Mouse (Mus musculus) lung, postnatal 0 days (tissue): ENCODE data around the gene Sh3bgrl3. TPM values are rescaled to one million over a fixed set of nuclear protein-coding genes. Genes with fewer than 3 reads are reported as not detected.
A peak's percentile ranks its signal among the peaks of the same experiment; 100 is the strongest.

Experiments
- ATAC-seq: fragments of 200-750 bp; cut with Nextera tagmentation; 2 replicates; pipeline ENCODE4 v1.8.0; 2017; ENCODE audit warnings: moderate library complexity
- DNase-seq: peaks from one replicate; pipeline ENCODE4 v3.0.0-alpha.2; 2016; ENCODE audit warnings: low spot score
- H3K27ac ChIP-seq: fragments of 300-500 bp; sonication (generic); 2 replicates; pipeline ENCODE4 v1.5.1; 2014; ENCODE audit warnings: antibody characterized with exemption, mild to moderate bottlenecking, low read length, mixed read lengths
- H3K27me3 ChIP-seq: fragments of 300-500 bp; sonication (generic); replicated peaks from 2 replicates; pipeline ENCODE4 v1.6.1; 2014; ENCODE audit warnings: low read length, mixed read lengths; ENCODE audit not compliant: insufficient read depth
- H3K36me3 ChIP-seq: fragments of 300-500 bp; sonication (generic); 2 replicates; pipeline ENCODE4 v1.6.1; 2014; ENCODE audit warnings: low read length, mixed read lengths; ENCODE audit not compliant: insufficient read depth
- H3K4me1 ChIP-seq: fragments of 300-500 bp; sonication (generic); 2 replicates; pipeline ENCODE4 v1.6.1; 2014; ENCODE audit warnings: antibody characterized with exemption, low read depth, low read length, mixed read lengths; ENCODE audit not compliant: insufficient read depth
- H3K4me2 ChIP-seq: fragments of 300-500 bp; sonication (generic); replicated peaks from 2 replicates; pipeline ENCODE4 v1.6.1; 2014; ENCODE audit warnings: low read depth, mild to moderate bottlenecking, low read length, moderate library complexity, mixed read lengths
- H3K4me3 ChIP-seq: fragments of 300-500 bp; sonication (generic); 2 replicates; pipeline ENCODE4 v1.5.1; 2014; ENCODE audit warnings: low read depth, low read length
- H3K9ac ChIP-seq: fragments of 300-500 bp; sonication (generic); replicated peaks from 2 replicates; pipeline ENCODE4 v1.6.1; 2014; ENCODE audit warnings: low read depth, mild to moderate bottlenecking
- H3K9me3 ChIP-seq: fragments of 300-500 bp; sonication (generic); 2 replicates; pipeline ENCODE4 v1.6.1; 2016; ENCODE audit warnings: low read length, mixed read lengths
- CTCF ChIP-seq: IDR thresholded peaks from 2 replicates; pipeline ENCODE4 v1.5.1; 2016; ENCODE audit warnings: antibody characterized with exemption, mild to moderate bottlenecking
- EP300 ChIP-seq: IDR thresholded peaks from 2 replicates; pipeline ENCODE4 v1.6.1; 2016; ENCODE audit warnings: antibody characterized with exemption, mild to moderate bottlenecking, control low read depth
- WGBS: fragments of 180-500 bp; shearing (Covaris S2); extraction: QIAGEN DNeasy Blood & Tissue Kit; methylation state at CpG from one replicate; pipeline ENCODE4 v1.1.7; 2014; 5-methylcytosine and 5-hydroxymethylcytosine counted together
- polyA plus RNA-seq: library from polyadenylated mRNA; unstranded; fragments of >200 nt; fragmentation: Nextera tagmentation; extraction: Ambion mirVana; gene quantifications from 2 replicates; pipeline ENCODE4 v1.2.1, GENCODE M21; 2015

Sh3bgrl3 gene
- polyA plus RNA-seq, 1 experiment from 2014 or later, result 513 TPM

- no peak overlapping the region for H3K4me2 ChIP-seq
- DNase-seq, result peak; percentile 63
- ATAC-seq, result peak; percentile 18; the same call in 1 of the 2 replicates
- H3K4me3 ChIP-seq, result no peak overlapping the region
- no peaks in the 10 kb centered on the region for H3K27me3 ChIP-seq
- no peak overlapping the region for H3K9ac ChIP-seq
- no peak overlapping the region for H3K27ac ChIP-seq
- no peak for TF ChIP-seq EP300
- TF ChIP-seq CTCF, result no peak
- H3K36me3 ChIP-seq, result no peaks in the 10 kb centered on the region
- H3K4me1 ChIP-seq, result no peaks in the 10 kb centered on the region
- H3K9me3 ChIP-seq, result no peaks in the 10 kb centered on the region
- WGBS, result 25% methylated on average over 8 of the region's 8 CpGs
Observed at GRCm38 (mm10) chr4:134098628-134099027, 30.0 kb downstream of the Sh3bgrl3 start.

GRCm38 (mm10) chr4:134097015-134097608 lies 31.5 kb downstream of the Sh3bgrl3 start:
- H3K27me3 ChIP-seq, result no peaks in the 10 kb centered on the region
- no peak overlapping the region for H3K4me2 ChIP-seq
- ATAC-seq (no peak), DNase-seq (peak; percentile 29)
- no peaks in the 10 kb centered on the region for H3K4me1 ChIP-seq
- no peak overlapping the region for H3K9ac ChIP-seq
- no peak for TF ChIP-seq EP300
- no peak for TF ChIP-seq CTCF
- 61% methylated on average over 5 of the region's 5 CpGs for WGBS
- H3K27ac ChIP-seq, result no peak overlapping the region
- no peaks in the 10 kb centered on the region for H3K36me3 ChIP-seq
- no peak overlapping the region for H3K4me3 ChIP-seq
- no peaks in the 10 kb centered on the region for H3K9me3 ChIP-seq

GRCm38 (mm10) chr4:134096120-134096519 lies 32.5 kb downstream of the Sh3bgrl3 start:
- no peaks in the 10 kb centered on the region for H3K9me3 ChIP-seq
- no peak for TF ChIP-seq EP300
- no peak for TF ChIP-seq CTCF
- DNase-seq (no peak), ATAC-seq (no peak)
- H3K4me2 ChIP-seq, result no peak overlapping the region
- 80% methylated on average over 3 of the region's 3 CpGs for WGBS
- no peaks in the 10 kb centered on the region for H3K27me3 ChIP-seq
- H3K36me3 ChIP-seq, result no peaks in the 10 kb centered on the region
- no peaks in the 10 kb centered on the region for H3K4me1 ChIP-seq
- H3K4me3 ChIP-seq, result no peak overlapping the region
- no peak overlapping the region for H3K9ac ChIP-seq
- no peak overlapping the region for H3K27ac ChIP-seq

- TF ChIP-seq EP300 (no peak), CTCF (no peak)
- DNase-seq (peak; percentile 52), ATAC-seq (no peak)
- H3K36me3 ChIP-seq, result no peaks in the 10 kb centered on the region
- H3K4me2 ChIP-seq, result no peak within 1 kb of the TSS
- no peak within 1 kb of the TSS for H3K4me3 ChIP-seq
- H3K4me1 ChIP-seq, result no peaks in the 10 kb centered on the region
- H3K27ac ChIP-seq, result 0 out of 2 replicates have a peak within 1 kb of the TSS, but pooled peaks have one; percentile 20
- H3K27me3 ChIP-seq, result no peaks in the 10 kb centered on the region
- no peaks in the 10 kb centered on the region for H3K9me3 ChIP-seq
- 66% methylated on average over 3 of the region's 3 CpGs for WGBS
- no peak within 1 kb of the TSS for H3K9ac ChIP-seq
Observed at GRCm38 (mm10) chr4:134094923-134095547, 33.6 kb downstream of the Sh3bgrl3 start, which contains the start of gene Cd52. TSS of gene Cd52 (minus strand) at chr4:134095082.

DNA sequence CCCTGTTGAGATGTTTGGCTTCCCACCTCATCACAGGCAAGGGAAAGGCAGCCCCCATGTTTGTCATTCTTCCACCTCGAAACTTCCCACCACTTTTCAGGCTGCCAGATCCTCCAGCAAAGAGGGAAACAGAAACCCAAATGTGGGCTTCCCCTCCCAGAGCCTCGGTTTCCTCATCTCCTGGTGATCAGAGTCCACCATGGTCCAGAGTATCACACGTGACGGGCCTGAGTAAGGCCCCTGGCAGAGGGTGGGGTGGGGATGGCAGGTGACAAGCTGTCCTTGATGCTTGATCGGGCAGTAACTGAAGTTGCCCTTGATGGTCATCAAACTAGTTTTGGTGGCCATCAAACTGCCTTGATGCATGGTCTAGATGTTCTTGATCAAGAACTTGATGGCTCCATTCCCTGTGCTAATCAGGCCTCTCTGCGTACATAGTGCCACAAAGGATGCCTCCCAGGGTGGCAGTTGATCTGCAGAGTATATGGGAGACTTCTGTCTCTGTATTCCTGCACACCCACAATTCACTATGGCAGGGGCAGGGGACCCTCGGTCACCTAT lies 34.5 kb downstream of the Sh3bgrl3 start:
- ATAC-seq, result no peak
- no peaks in the 10 kb centered on the region for H3K36me3 ChIP-seq
- WGBS, result 66% methylated on average over 7 of the region's 7 CpGs
- DNase-seq, result no peak
- no peaks in the 10 kb centered on the region for H3K27me3 ChIP-seq
- H3K9me3 ChIP-seq, result no peaks in the 10 kb centered on the region
- H3K4me2 ChIP-seq, result no peak overlapping the region; the same call in 1 of the 2 replicates
- no peak overlapping the region for H3K9ac ChIP-seq
- no peaks in the 10 kb centered on the region for H3K4me1 ChIP-seq
- H3K27ac ChIP-seq, result no peak overlapping the region
- TF ChIP-seq CTCF, result no peak
- no peak overlapping the region for H3K4me3 ChIP-seq

- Histone ChIP-seq H3K4me3 (no peak overlapping the region), H3K36me3 (no peaks in the 10 kb centered on the region), H3K4me1 (no peaks in the 10 kb centered on the region), H3K9ac (no peak overlapping the region), H3K27me3 (no peaks in the 10 kb centered on the region), H3K27ac (no peak overlapping the region), H3K4me2 (peak overlapping the region; percentile 5; the same call in 1 of the 2 replicates), H3K9me3 (no peaks in the 10 kb centered on the region)
- ATAC-seq, result peak; percentile 55; the same call in 1 of the 2 replicates
- TF ChIP-seq EP300 (no peak), CTCF (peak; percentile 88)
- 65% methylated on average over 6 of the region's 6 CpGs for WGBS
- peak; percentile 63 for DNase-seq
Observed at GRCm38 (mm10) chr4:134092382-134093288, 36.0 kb downstream of the Sh3bgrl3 start.
